Mouse (Mus musculus) left cerebral cortex, adult 18-20 months (tissue): ENCODE measurements around the gene Strip2. TPM values are rescaled to one million over a fixed set of nuclear protein-coding genes. Genes with fewer than 3 reads are reported as not detected.

Experiments
- DNase-seq, 2 experiments: peaks; one replicate each; pipeline ENCODE4 v3.0.0; 2021 to 2022; ENCODE audit warnings: low spot score in 2 of 2, mixed read lengths in 1 of 2
- total RNA-seq, 2 experiments: library from RNA; stranded (reverse); gene quantifications; 2 replicates each; pipeline ENCODE4 v1.2.3; 2021

Gene Strip2
- total RNA-seq, 2 experiments from 2014 or later, result 17.5 to 25.3 TPM

GRCm38 (mm10) chr6:29925594-29926219 lies 8.9 kb downstream of the Strip2 start:
- no peak for DNase-seq

DNA sequence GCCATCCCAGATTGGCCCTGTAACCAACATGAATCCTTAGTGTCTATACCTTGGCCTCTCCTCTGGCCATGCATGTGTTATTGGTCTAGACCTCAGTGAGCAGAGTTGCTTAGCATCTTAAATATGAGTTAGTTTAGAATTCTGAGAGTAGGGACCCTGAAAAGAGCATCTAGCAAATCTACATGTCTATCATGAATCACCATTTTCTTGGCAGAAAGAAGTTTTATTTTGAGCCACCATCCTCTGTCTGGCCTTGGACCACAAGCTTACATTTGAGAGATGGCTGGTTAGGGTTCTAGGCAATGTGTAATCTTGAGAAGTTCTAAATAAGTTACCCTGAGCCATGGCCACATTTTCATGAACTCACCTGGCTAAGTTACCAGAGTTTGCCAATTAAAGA lies 13.3 kb downstream of the Strip2 start:
- no peak for DNase-seq

- DNase-seq, result peak; percentile 34 to 42
Observed at GRCm38 (mm10) chr6:29930665-29931064, 13.9 kb downstream of the Strip2 start.

DNA sequence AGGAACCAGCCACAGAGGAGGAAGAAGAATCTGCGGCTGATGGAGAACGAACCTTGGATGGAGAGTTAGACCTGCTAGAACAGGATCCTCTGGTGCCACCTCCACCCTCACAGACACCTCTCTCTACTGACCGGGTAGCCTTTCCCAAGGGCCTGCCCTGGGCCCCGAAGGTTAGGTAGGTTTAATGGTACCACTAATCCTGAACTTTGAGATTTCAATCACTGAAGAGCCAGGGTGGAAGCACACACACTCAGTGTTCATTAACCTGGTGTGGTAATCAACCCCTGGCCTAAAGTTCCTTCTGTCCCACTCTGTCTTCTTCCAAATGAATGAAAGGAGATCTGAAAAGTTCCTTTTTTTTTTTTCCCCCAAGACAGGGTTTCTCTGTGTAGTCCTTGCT lies 14.4 kb downstream of the Strip2 start:
- DNase-seq, result no peak

- no peak for DNase-seq
Observed at GRCm38 (mm10) chr6:29935741-29936140, 18.9 kb downstream of the Strip2 start.

GRCm38 (mm10) chr6:29940428-29940827 lies 23.6 kb downstream of the Strip2 start:
- no peak for DNase-seq

GRCm38 (mm10) chr6:29941036-29941435 lies 24.2 kb downstream of the Strip2 start:
- DNase-seq, result no peak

DNA sequence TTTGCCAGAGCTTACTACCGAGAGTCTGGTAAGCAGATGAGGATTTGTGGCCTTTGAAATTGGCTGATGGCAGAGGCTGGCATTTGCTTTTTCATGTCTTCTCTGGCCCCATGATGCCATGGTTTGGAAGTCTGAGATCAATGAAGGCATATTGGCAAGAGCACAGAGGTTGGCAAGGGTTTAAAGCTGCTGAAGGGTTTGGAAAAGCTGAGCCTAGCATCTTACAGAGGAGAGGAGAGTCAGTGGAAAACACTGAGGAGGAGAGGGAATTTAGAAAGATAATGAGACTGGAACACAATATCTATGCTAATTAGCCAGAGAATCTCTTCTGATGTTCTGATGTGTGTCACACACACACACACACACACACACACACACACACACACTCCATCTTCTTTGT lies 27.7 kb downstream of the Strip2 start:
- DNase-seq, result no peak

GRCm38 (mm10) chr6:29946568-29946967 lies 29.8 kb downstream of the Strip2 start:
- no peak for DNase-seq

DNA sequence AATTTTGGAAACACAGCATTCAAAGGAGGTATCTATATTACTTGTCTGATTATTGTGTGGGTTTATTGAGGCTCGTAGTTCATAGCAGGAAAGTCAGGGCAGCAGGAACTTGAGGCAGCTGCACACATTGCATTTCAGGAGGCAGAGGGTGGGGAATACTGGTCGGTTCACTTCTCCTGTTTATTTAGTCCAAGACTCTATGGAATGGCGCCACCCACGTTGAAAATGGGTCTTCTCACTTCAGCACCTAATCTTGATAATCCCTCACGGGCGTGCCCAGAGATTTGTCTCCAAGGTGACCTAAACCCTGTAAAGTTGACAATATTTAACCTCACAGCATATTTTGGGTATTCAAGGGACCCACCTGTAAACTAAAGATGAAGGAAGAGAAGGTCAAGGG lies 31.0 kb downstream of the Strip2 start:
- no peak for DNase-seq

- DNase-seq, result peak; percentile 24 to 44
Observed at GRCm38 (mm10) chr6:29956749-29957148, 39.9 kb downstream of the Strip2 start.

GRCm38 (mm10) chr6:29958669-29959068 lies 41.9 kb downstream of the Strip2 start:
- DNase-seq, result no peak

DNA sequence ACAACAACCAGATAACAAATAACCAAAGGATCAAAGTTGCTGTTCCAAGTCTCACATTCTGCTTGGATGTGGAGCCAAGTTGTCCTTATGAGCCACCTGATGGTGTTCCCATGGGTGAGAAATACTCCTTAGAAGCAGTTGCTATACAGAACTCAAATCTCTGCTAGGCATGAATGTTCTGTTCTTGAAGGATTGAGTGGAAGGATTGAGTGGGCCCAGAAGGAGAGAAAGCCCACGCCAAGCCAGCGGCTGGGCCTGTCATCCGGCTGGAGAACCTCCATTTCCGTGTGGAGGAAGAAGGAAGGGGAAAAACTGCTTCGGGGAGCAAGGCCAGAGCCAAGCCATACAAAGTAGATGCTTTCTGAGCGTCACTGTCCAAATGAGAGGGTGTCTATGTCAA lies 44.3 kb downstream of the Strip2 start:
- peak; percentile 41 to 71 for DNase-seq

GRCm38 (mm10) chr6:29967917-29968316 lies 51.1 kb downstream of the Strip2 start:
- no peak for DNase-seq

- no peak for DNase-seq
Observed at GRCm38 (mm10) chr6:29973341-29973740, 56.5 kb downstream of the Strip2 start.

GRCm38 (mm10) chr6:29974836-29975235 lies 58.0 kb downstream of the Strip2 start:
- DNase-seq, result no peak

GRCm38 (mm10) chr6:29980461-29980860 lies 63.6 kb downstream of the Strip2 start:
- no peak for DNase-seq

DNA sequence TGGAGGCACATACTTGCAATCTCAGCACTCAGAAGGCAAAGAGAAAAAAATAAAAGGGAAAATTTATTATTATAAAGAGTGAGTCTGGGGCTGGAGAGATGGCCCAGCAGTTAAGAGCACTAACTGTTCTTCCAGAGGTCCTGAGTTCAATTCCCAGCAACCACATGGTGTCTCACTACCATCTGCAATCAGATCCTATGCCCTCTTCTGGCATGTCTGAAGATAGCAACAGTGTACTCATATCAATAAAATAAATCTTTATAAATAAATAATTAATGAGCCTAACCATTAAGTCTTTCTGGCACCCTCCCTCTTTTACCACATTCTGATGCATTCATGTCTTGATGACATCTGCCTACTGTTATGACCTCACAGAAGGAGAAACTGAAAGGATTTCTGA lies 65.0 kb downstream of the Strip2 start:
- no peak for DNase-seq

GRCm38 (mm10) chr6:29985058-29985498 lies 68.3 kb downstream of the Strip2 start:
- peak; percentile 25 to 33 for DNase-seq

DNA sequence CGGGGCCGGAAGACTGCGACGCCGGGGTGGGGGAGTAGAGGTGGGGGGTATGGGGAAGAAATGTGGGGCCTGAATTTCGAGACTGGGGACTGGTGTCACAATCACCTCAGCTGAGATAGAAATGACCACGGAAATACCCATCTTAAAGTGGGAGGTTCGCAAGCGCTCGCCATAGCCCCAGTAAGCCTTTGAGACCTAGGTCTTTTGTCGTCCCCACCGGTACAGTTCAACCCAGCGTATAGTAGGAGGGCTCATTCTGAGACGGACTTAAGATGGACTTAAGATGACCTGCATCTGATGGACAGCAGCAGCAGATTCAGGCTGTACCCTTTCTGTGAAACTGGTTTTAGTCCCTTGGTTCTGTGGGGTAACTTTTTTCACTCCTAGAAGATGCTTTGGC lies 68.7 kb downstream of the Strip2 start:
- no peak for DNase-seq

DNA sequence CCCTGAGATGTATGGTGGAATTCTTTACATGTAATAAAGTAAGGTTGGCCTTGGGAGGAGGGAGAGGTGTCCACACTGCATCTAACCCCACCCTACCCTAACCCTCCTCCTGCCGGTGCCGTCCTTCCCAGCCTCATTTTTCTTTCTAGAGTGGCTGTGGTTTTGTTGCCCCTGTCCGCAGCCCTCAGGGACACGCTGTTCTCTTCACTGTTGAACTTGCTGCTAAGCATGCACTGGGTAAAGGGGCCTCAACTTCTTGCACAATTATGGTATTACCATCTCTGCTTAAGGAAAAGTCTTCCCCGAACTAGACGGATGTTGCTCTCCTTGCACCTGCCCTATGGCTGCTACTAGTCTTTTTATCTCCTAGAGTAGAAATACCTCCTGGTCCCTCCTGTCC lies 69.2 kb downstream of the Strip2 start:
- no peak for DNase-seq

GRCm38 (mm10) chr6:29987246-29987645 lies 70.4 kb downstream of the Strip2 start:
- DNase-seq, result no peak

- DNase-seq, result no peak
Observed at GRCm38 (mm10) chr6:29998140-29998539, 81.3 kb downstream of the Strip2 start.

DNA sequence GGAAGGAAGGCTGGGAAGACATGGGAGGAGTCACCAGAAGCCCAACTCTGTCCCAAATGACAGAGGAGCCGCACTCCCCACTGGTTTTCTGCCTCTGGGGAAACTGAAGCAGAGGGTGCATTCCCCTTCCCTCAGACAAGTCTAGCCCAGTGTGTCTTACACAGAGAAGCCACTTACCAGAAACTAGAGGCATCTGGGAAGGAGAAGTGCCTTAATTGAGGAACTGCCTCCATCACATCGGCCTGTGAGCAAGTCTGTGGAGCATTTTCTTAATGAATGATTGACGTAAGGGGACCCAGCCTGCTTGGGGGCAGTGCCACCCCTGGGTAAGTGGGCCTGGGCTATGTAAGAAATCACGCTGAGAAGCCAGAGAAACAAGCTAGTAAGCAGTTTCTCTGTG lies 82.0 kb downstream of the Strip2 start:
- no peak for DNase-seq
